Mouse (Mus musculus) kidney, adult 2 months (tissue): Measurements from ENCODE around the gene Eif3d. TPM values are rescaled to one million over a fixed set of nuclear protein-coding genes. Genes with fewer than 3 reads are reported as not detected.

Experiments used
- DNase-seq: peaks from one replicate; pipeline ENCODE4 v3.0.0; 2021
- H3K27ac ChIP-seq: fragments of 200-500 bp; 2 replicates; pipeline ENCODE4 v1.5.1; 2012; ENCODE audit warnings: low read depth, low read length, control low read depth, inconsistent platforms; ENCODE audit not compliant: insufficient read depth
- H3K27me3 ChIP-seq: fragments of 200-500 bp; replicated peaks from 2 replicates; pipeline ENCODE4 v1.6.1; 2012; ENCODE audit warnings: mild to moderate bottlenecking, moderate library complexity, low read length, inconsistent platforms; ENCODE audit not compliant: control insufficient read depth, insufficient read depth
- H3K36me3 ChIP-seq: fragments of 200-500 bp; 2 replicates; pipeline ENCODE4 v1.6.1; 2012; ENCODE audit warnings: mild to moderate bottlenecking, moderate library complexity, low read length, inconsistent platforms; ENCODE audit not compliant: control insufficient read depth, insufficient read depth
- H3K4me1 ChIP-seq: fragments of 200-500 bp; 2 replicates; pipeline ENCODE4 v1.6.1; 2011; ENCODE audit warnings: low read length; ENCODE audit not compliant: control insufficient read depth, insufficient read depth
- H3K4me3 ChIP-seq: fragments of 200-500 bp; 2 replicates; pipeline ENCODE4 v1.5.1; 2011; ENCODE audit warnings: mild to moderate bottlenecking, low read depth, low read length, control low read depth; ENCODE audit not compliant: insufficient read depth
- CTCF ChIP-seq: fragments of 200-500 bp; conservative IDR thresholded peaks from 2 replicates; pipeline ENCODE4 v1.5.1; 2011; ENCODE audit warnings: low read depth, mild to moderate bottlenecking, control low read depth, low read length, moderate library complexity, mixed read lengths; ENCODE audit not compliant: insufficient read depth, insufficient read length
- POLR2A ChIP-seq: fragments of 200-500 bp; IDR thresholded peaks from one replicate; pipeline ENCODE4 v1.6.1; 2011; ENCODE audit warnings: low read depth, low read length, control low read depth
- WGBS: fragments of 180-500 bp; shearing (Covaris S2); methylation state at CpG from one replicate; pipeline ENCODE4 v1.1.7; 2018; 5-methylcytosine and 5-hydroxymethylcytosine counted together
- polyA plus RNA-seq: library from polyadenylated mRNA; depleted of rRNA; stranded (reverse); fragments of >200 nt; gene quantifications from 2 replicates; pipeline ENCODE4 v1.2.3, GENCODE M21; 2012; rRNA removed

The Eif3d gene
- polyA plus RNA-seq, 1 experiment, result 132 TPM

GRCm38 (mm10) chr15:77912048-77912447 lies 58.6 kb downstream of the Eif3d start:
- DNase-seq, result peak; percentile 83
- Histone ChIP-seq H3K36me3 (peaks cover 3% of the 10 kb centered on the region), H3K27ac (peak overlapping the region; percentile 68), H3K4me3 (no peak overlapping the region), H3K4me1 (peaks cover 32% of the 10 kb centered on the region), H3K27me3 (no peaks in the 10 kb centered on the region)
- TF ChIP-seq CTCF, result no peak
- no peak for TF ChIP-seq POLR2A
- WGBS, result 35% methylated on average over 5 of the region's 5 CpGs

- Histone ChIP-seq H3K27ac (peak overlapping the region; percentile 83), H3K4me3 (no peak overlapping the region), H3K36me3 (peaks cover 3% of the 10 kb centered on the region), H3K4me1 (peaks cover 42% of the 10 kb centered on the region), H3K27me3 (no peaks in the 10 kb centered on the region)
- DNase-seq, result peak; percentile 94
- TF ChIP-seq CTCF (no peak), POLR2A (no peak)
- 20% methylated on average over 2 of the region's 2 CpGs for WGBS
These were observed 59.5 kb downstream of the Eif3d start for GRCm38 (mm10) chr15:77911065-77911464.

Other genes starting within 250 kb of the Eif3d start
- 2.1 and 2.8 TPM in 2 replicates for gene Apol9b, start 241.8 kb downstream of the Eif3d start, polyA plus RNA-seq
- gene Apol8, start 213.8 kb downstream of the Eif3d start, polyA plus RNA-seq, result 0.03 and 0.06 TPM in 2 replicates
- 57.7 and 64.1 TPM in 2 replicates for gene Myh9, start 128.6 kb downstream of the Eif3d start, polyA plus RNA-seq
- gene Txn2, start 41.8 kb downstream of the Eif3d start, polyA plus RNA-seq, result 396 and 408 TPM in 2 replicates
- gene Foxred2, start 14.1 kb downstream of the Eif3d start, polyA plus RNA-seq, result 3.8 and 4.1 TPM in 2 replicates
- 0.02 TPM in 1 of 2 replicates, not detected in the other for gene Cacng2, start 149.2 kb upstream of the Eif3d start, polyA plus RNA-seq
- gene Ift27, start 203.3 kb upstream of the Eif3d start, polyA plus RNA-seq, result 46.2 and 64.2 TPM in 2 replicates
- gene Pvalb, start 235.6 kb upstream of the Eif3d start, polyA plus RNA-seq, result 16.8 and 53.3 TPM in 2 replicates